Mouse (Mus musculus) pancreas, adult 10 weeks (tissue): ENCODE data around the gene Mphosph6. TPM values are rescaled to one million over a fixed set of nuclear protein-coding genes. Genes with fewer than 3 reads are reported as not detected.

Experiments
- polyA plus RNA-seq: library from polyadenylated mRNA; stranded (reverse); fragments of 350-450 nt; fragmentation: Illumina TruSeq; extraction: RNeasy Lipid Tissue Mini Kit (QIAGEN cat#74804); gene quantifications from one replicate; pipeline ENCODE4 v1.2.3, GENCODE M21; 2015; ENCODE audit warnings: low read depth, low replicate concordance; ENCODE audit not compliant: insufficient read depth

Mphosph6 gene
- polyA plus RNA-seq, result 4.5 TPM

DNA sequence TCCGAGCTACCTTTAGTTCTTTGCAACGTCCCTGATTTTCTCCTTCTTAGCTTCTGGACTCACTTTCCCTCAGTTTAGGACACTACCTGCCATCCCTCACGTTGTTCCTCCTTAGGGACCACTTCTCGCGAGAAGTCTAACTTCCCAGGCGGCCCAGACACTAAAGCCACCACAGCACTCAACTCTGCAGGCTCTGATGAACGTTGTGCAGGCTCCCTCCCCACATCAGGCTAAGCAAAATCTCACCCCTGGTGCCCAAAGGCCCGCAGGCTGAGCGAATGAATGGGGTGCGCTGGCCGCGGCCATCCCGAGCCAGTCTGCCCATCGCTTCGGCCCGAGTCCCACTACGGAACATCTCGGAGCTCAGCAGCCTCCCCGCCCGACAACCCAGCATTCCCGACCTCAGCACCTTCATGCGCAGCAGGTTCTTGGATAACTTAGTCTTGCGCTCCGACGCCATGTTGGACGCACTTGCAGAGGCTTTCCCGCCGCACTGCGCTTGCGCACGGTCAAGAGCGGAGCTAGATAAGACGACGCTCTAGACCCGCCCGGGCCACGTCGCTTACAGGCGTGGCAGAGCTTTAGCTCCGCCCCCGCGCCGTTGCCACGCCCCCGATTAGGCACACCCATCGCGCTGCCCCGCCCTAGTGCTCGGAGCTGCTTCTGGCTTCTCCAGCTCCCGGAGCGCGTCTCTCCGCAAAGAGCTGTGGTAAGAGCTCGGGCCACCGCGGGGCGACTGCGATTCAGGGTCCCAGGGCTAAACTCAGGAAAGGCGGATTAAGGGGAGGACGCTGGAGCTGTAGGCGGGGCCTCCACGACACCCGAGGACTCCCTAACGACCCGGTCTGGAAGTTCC, at the start of gene Mphosph6:
Gene Mphosph6, minus strand, starts transcription at position 501 of the 856 bp plus-strand sequence.

Other genes with a start within 250 kb of the Mphosph6 start
- gene Sdr42e1, start 128.3 kb downstream of the Mphosph6 start, polyA plus RNA-seq, result 0.72 TPM
- not detected for gene Hsd17b2, start 100.0 kb downstream of the Mphosph6 start, polyA plus RNA-seq